Mouse (Mus musculus) CH12.LX (cell line): ENCODE measurements at regions not wholly inside any gene's neighbourhood (a gene's known extent, or its start where the extent isn't known, plus 50 kb on each side); places are given as distances from the start of the nearest gene placed in this dataset.

Experiments
- DNase-seq: peaks from one replicate; pipeline ENCODE4 v3.0.0-alpha.2; 2013; ENCODE audit errors: extremely low read depth
- H3K27ac ChIP-seq: 2 replicates; pipeline ENCODE4 v1.5.1; 2012; ENCODE audit warnings: low read depth, mild to moderate bottlenecking, control low read depth, moderate library complexity; ENCODE audit not compliant: insufficient read depth
- H3K27me3 ChIP-seq: replicated peaks from 2 replicates; pipeline ENCODE3; 2012; ENCODE audit warnings: inconsistent platforms
- H3K36me3 ChIP-seq, 2 experiments: replicated peaks in 1 of 2; 2 replicates each; pipeline versions ENCODE3 to v1.6.1; 2012; ENCODE audit warnings: inconsistent platforms in 1 of 2, low read length in 1 of 2, mild to moderate bottlenecking in 1 of 2, mixed read lengths in 1 of 2, moderate library complexity in 1 of 2; ENCODE audit not compliant: control insufficient read depth in 1 of 2, insufficient read depth in 1 of 2
- H3K4me1 ChIP-seq, 2 experiments: 2 replicates each; pipeline ENCODE4 v1.6.1; 2012; ENCODE audit warnings: inconsistent platforms in 1 of 2, moderate library complexity in 1 of 2; ENCODE audit not compliant: insufficient read depth in 2 of 2, control insufficient read depth in 1 of 2
- H3K4me2 ChIP-seq: 2 replicates; pipeline ENCODE4 v1.6.1; 2012; ENCODE audit warnings: low read depth, mild to moderate bottlenecking, control low read depth; ENCODE audit not compliant: poor library complexity, insufficient read depth, severe bottlenecking
- H3K4me3 ChIP-seq, 3 experiments: fragments of 150-350 bp in 1 of 3; sonication (generic) in 1 of 3; replicated peaks in 1 of 3; 2 replicates each; pipeline versions ENCODE3 to v1.5.1; 2011 to 2012; ENCODE audit warnings: low read depth in 2 of 3, low read length in 2 of 3, mild to moderate bottlenecking in 2 of 3, moderate library complexity in 2 of 3, control low read depth in 1 of 3, improper control_type of control experiment in 1 of 3, inconsistent platforms in 1 of 3, mixed read lengths in 1 of 3; ENCODE audit not compliant: poor library complexity in 1 of 3
- H3K79me2 ChIP-seq: replicated peaks from 2 replicates; pipeline ENCODE4 v1.6.1; 2012; ENCODE audit warnings: mild to moderate bottlenecking, moderate library complexity; ENCODE audit not compliant: control insufficient read depth, poor library complexity, insufficient read depth, severe bottlenecking; ENCODE audit errors: extremely low read depth
- H3K9ac ChIP-seq: 2 replicates; pipeline ENCODE4 v1.6.1; 2012; ENCODE audit warnings: low read depth, mild to moderate bottlenecking, control low read depth, moderate library complexity; ENCODE audit not compliant: insufficient read depth
- H3K9me3 ChIP-seq: replicated peaks from 2 replicates; pipeline ENCODE3; 2012; ENCODE audit warnings: low read length, inconsistent platforms, mixed read lengths
- CHD1 ChIP-seq: IDR thresholded peaks from 2 replicates; pipeline ENCODE4 v1.6.1; 2012; ENCODE audit warnings: low read depth, low read length, improper control_type of control experiment, inconsistent platforms
- CHD2 ChIP-seq: IDR thresholded peaks from 2 replicates; pipeline ENCODE4 v1.6.1; 2011; ENCODE audit warnings: low read length, improper control_type of control experiment
- CTCF ChIP-seq, 2 experiments: IDR thresholded peaks in 1 of 2; conservative IDR thresholded peaks in 1 of 2; 2 replicates each; pipeline ENCODE4 v1.5.1; 2011 to 2012; ENCODE audit warnings: low read depth in 2 of 2, low read length in 2 of 2, improper control_type of control experiment in 1 of 2, inconsistent platforms in 1 of 2, mild to moderate bottlenecking in 1 of 2, moderate library complexity in 1 of 2
- ELF1 ChIP-seq: IDR thresholded peaks from 2 replicates; pipeline ENCODE4 v1.6.1; 2014; ENCODE audit warnings: low read depth, mild to moderate bottlenecking, inconsistent platforms, low read length, improper control_type of control experiment
- EP300 ChIP-seq: IDR thresholded peaks from 2 replicates; pipeline ENCODE4 v1.6.1; 2011; ENCODE audit warnings: low read length, improper control_type of control experiment
- HCFC1 ChIP-seq: IDR thresholded peaks from 2 replicates; pipeline ENCODE4 v1.6.1; 2012; ENCODE audit warnings: low read depth, mild to moderate bottlenecking, inconsistent platforms, low read length, improper control_type of control experiment
- IRF4 ChIP-seq: IDR thresholded peaks from 2 replicates; pipeline ENCODE4 v1.6.1; 2014; ENCODE audit warnings: low read depth, mild to moderate bottlenecking, inconsistent platforms, low read length, improper control_type of control experiment
- JUN ChIP-seq: IDR thresholded peaks from 2 replicates; pipeline ENCODE4 v1.6.1; 2011; ENCODE audit warnings: low read depth, mild to moderate bottlenecking, low read length, improper control_type of control experiment, moderate library complexity; ENCODE audit not compliant: insufficient read depth
- KAT2A ChIP-seq: IDR thresholded peaks from 2 replicates; pipeline ENCODE4 v1.6.1; 2012; ENCODE audit warnings: low read length, improper control_type of control experiment, inconsistent platforms; ENCODE audit not compliant: insufficient replicate concordance
- MAX ChIP-seq: IDR thresholded peaks from 2 replicates; pipeline ENCODE4 v1.6.1; 2011; ENCODE audit warnings: low read length, improper control_type of control experiment
- MAZ ChIP-seq: IDR thresholded peaks from 2 replicates; pipeline ENCODE4 v1.6.1; 2012; ENCODE audit warnings: low read depth, mild to moderate bottlenecking, inconsistent platforms, low read length, improper control_type of control experiment, moderate library complexity
- MXI1 ChIP-seq: IDR thresholded peaks from 2 replicates; pipeline ENCODE4 v1.6.1; 2011; ENCODE audit warnings: mild to moderate bottlenecking, low read depth, low read length, improper control_type of control experiment
- NELFE ChIP-seq: IDR thresholded peaks from 2 replicates; pipeline ENCODE4 v1.6.1; 2011; ENCODE audit warnings: low read depth, low read length, improper control_type of control experiment
- POLR2A ChIP-seq: IDR thresholded peaks from 2 replicates; pipeline ENCODE4 v1.6.1; 2011; ENCODE audit warnings: low read depth, mild to moderate bottlenecking, improper control_type of control experiment, low read length
- POLR2AphosphoS2 ChIP-seq: IDR thresholded peaks from 2 replicates; pipeline ENCODE4 v1.6.1; 2011; ENCODE audit warnings: low read depth, low read length, improper control_type of control experiment
- SIN3A ChIP-seq: IDR thresholded peaks from 2 replicates; pipeline ENCODE4 v1.6.1; 2012; ENCODE audit warnings: low read length, improper control_type of control experiment, inconsistent platforms
- SMC3 ChIP-seq: IDR thresholded peaks from 2 replicates; pipeline ENCODE4 v1.6.1; 2011; ENCODE audit warnings: low read depth, low read length, improper control_type of control experiment
- UBTF ChIP-seq: IDR thresholded peaks from 2 replicates; pipeline ENCODE4 v1.6.1; 2012; ENCODE audit warnings: low read depth, mild to moderate bottlenecking, inconsistent platforms, low read length, improper control_type of control experiment, moderate library complexity
- USF1 ChIP-seq: IDR thresholded peaks from 2 replicates; pipeline ENCODE4 v1.6.1; 2014; ENCODE audit warnings: low read depth, mild to moderate bottlenecking, inconsistent platforms, low read length, improper control_type of control experiment
- ZMIZ1 ChIP-seq: IDR thresholded peaks from 2 replicates; pipeline ENCODE4 v1.6.1; 2012; ENCODE audit warnings: low read depth, mild to moderate bottlenecking, inconsistent platforms, low read length, improper control_type of control experiment
- ZNF384 ChIP-seq: IDR thresholded peaks from 2 replicates; pipeline ENCODE4 v1.6.1; 2012; ENCODE audit warnings: low read depth, low read length, improper control_type of control experiment, inconsistent platforms
- dilution Hi-C: fragments of 300-500 bp; cut with MboI; formaldehyde crosslinking; loops from 2 replicates; pipeline ENCODE4 v1.14.3; 2020; ENCODE audit warnings: low sequenced_read_pairs; ENCODE audit not compliant: extremely low pct_unique_long_range_greater_than_20kb, extremely low pct_ligation_motif_present
- in situ Hi-C: fragments of 300-500 bp; cut with MboI; formaldehyde crosslinking; loops from 3 replicates; pipeline ENCODE4 v1.14.3; 2019; ENCODE audit warnings: low sequenced_read_pairs, low pct_ligation_motif_present, low pct_unique_long_range_greater_than_20kb, mixed read lengths

DNA sequence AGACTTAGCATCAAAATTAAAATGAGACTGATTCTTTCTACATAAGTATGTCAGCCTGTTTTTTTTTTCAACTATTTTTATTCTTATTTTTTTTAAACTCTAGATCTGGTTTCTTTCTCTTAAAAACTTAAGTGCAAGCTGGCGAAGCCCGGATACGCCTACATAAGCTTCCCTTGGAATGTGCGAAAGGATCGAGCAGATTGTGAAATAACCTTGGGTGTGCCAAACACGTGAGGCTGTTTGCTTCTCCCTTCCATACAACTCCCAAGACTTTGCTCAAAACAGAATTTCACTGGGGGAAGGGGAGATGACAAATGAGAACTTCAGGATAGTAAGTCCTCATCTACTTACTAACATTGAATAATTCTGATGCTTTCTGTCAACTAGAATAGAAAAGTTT, 236.3 kb downstream of the Pdcd6ip start:
- no peak overlapping the region for H3K9ac ChIP-seq
- no peak overlapping the region for H3K4me3 ChIP-seq
- no peaks in the 10 kb centered on the region for H3K79me2 ChIP-seq
- no peak overlapping the region for H3K27ac ChIP-seq
- H3K9me3 ChIP-seq = peaks cover 5% of the 10 kb centered on the region
- no peak for DNase-seq
- TF ChIP-seq UBTF (no peak), MAX (no peak), USF1 (no peak), IRF4 (no peak)
- dilution Hi-C loops (no loop called here), in situ Hi-C loops (no loop called here)
- H3K4me2 ChIP-seq = no peak overlapping the region
- no peaks in the 10 kb centered on the region for H3K36me3 ChIP-seq
- H3K4me1 ChIP-seq = no peaks in the 10 kb centered on the region
- no peaks in the 10 kb centered on the region for H3K27me3 ChIP-seq

- dilution Hi-C loops = no loop called here
- no peaks in the 10 kb centered on the region for H3K79me2 ChIP-seq
- DNase-seq = no peak
- H3K4me1 ChIP-seq = no peaks in the 10 kb centered on the region
- no peak for TF ChIP-seq MAZ
- TF ChIP-seq JUN = no peak
- no peak for TF ChIP-seq CTCF (conservative IDR thresholded peaks at IDR 0.05 in 1 of 2, IDR thresholded peaks at IDR 0.05 in 1 of 2; ENCODE audit: low read depth in 2 of 2, low read length in 2 of 2)
- in situ Hi-C loops = no loop called here
- H3K4me2 ChIP-seq = no peak overlapping the region
- no peaks in the 10 kb centered on the region for H3K27me3 ChIP-seq
- H3K27ac ChIP-seq = no peak overlapping the region
- H3K9me3 ChIP-seq = peaks cover 7% of the 10 kb centered on the region
- no peak overlapping the region for H3K9ac ChIP-seq
- H3K36me3 ChIP-seq = no peaks in the 10 kb centered on the region
- no peak overlapping the region for H3K4me3 ChIP-seq
These were observed 245.2 kb downstream of the Pdcd6ip start for GRCm38 (mm10) chr9:113462888-113463287.

GRCm38 (mm10) chr9:113462267-113462887, 245.7 kb downstream of the Pdcd6ip start:
- no peak for DNase-seq
- Histone ChIP-seq H3K27ac (no peak overlapping the region), H3K4me3 (no peak overlapping the region), H3K4me2 (no peak overlapping the region), H3K9me3 (peaks cover 7% of the 10 kb centered on the region), H3K27me3 (no peaks in the 10 kb centered on the region), H3K36me3 (no peaks in the 10 kb centered on the region), H3K79me2 (no peaks in the 10 kb centered on the region), H3K4me1 (no peaks in the 10 kb centered on the region), H3K9ac (no peak overlapping the region)
- dilution Hi-C loops = no loop called here
- TF ChIP-seq MAX (no peak), EP300 (no peak), SMC3 (no peak), CTCF (conservative IDR thresholded peaks at IDR 0.05 in 1 of 2, IDR thresholded peaks at IDR 0.05 in 1 of 2; ENCODE audit: low read depth in 2 of 2, low read length in 2 of 2) (no peak), ZNF384 (no peak), POLR2AphosphoS2 (no peak), ZMIZ1 (no peak), KAT2A (no peak), USF1 (no peak), JUN (no peak), CHD2 (no peak), HCFC1 (no peak), POLR2A (no peak), ELF1 (no peak), UBTF (no peak), CHD1 (no peak), MXI1 (no peak), SIN3A (no peak), NELFE (no peak)
- in situ Hi-C loops = no loop called here
